Mouse (Mus musculus) thymus, adult 2 months (tissue): ENCODE measurements around the gene Rln1. TPM values are rescaled to one million over a fixed set of nuclear protein-coding genes. Genes with fewer than 3 reads are reported as not detected.

Experiments used
- DNase-seq: peaks from one replicate; pipeline ENCODE4 v3.0.0; 2021
- H3K27ac ChIP-seq: fragments of 200-500 bp; 2 replicates; pipeline ENCODE4 v1.5.1; 2012; ENCODE audit warnings: low read length, control low read depth; ENCODE audit not compliant: control insufficient read depth, insufficient read depth
- H3K27me3 ChIP-seq: fragments of 200-500 bp; 2 replicates; pipeline ENCODE4 v1.6.1; 2012; ENCODE audit warnings: mild to moderate bottlenecking, low read length, moderate library complexity, mixed read lengths; ENCODE audit not compliant: control insufficient read depth, insufficient read depth
- H3K36me3 ChIP-seq: fragments of 200-500 bp; 2 replicates; pipeline ENCODE4 v1.6.1; 2012; ENCODE audit warnings: mild to moderate bottlenecking, low read length, moderate library complexity; ENCODE audit not compliant: control insufficient read depth, insufficient read depth
- H3K4me1 ChIP-seq: fragments of 200-500 bp; replicated peaks from 2 replicates; pipeline ENCODE4 v1.6.1; 2012; ENCODE audit warnings: low read length; ENCODE audit not compliant: control insufficient read depth, insufficient read depth
- H3K4me3 ChIP-seq: fragments of 200-500 bp; 2 replicates; pipeline ENCODE4 v1.5.1; 2012; ENCODE audit warnings: mild to moderate bottlenecking, low read length, control low read depth, moderate library complexity; ENCODE audit not compliant: control insufficient read depth, insufficient read depth
- CTCF ChIP-seq: fragments of 200-500 bp; IDR thresholded peaks from 2 replicates; pipeline ENCODE4 v1.5.1; 2012; ENCODE audit warnings: mild to moderate bottlenecking, control low read depth, low read length, moderate library complexity, borderline replicate concordance; ENCODE audit not compliant: control insufficient read depth, poor library complexity, insufficient read depth; ENCODE audit errors: extremely low read depth
- POLR2A ChIP-seq: fragments of 200-500 bp; IDR thresholded peaks from 2 replicates; pipeline ENCODE4 v1.6.1; 2012; ENCODE audit warnings: mild to moderate bottlenecking, low read length, control low read depth, moderate library complexity; ENCODE audit not compliant: control insufficient read depth, poor library complexity, insufficient read depth; ENCODE audit errors: extremely low read depth
- WGBS: fragments of 180-500 bp; shearing (Covaris S2); methylation state at CpG from one replicate; pipeline ENCODE4 v1.1.7; 2018; 5-methylcytosine and 5-hydroxymethylcytosine counted together
- polyA plus RNA-seq: library from polyadenylated mRNA; depleted of rRNA; stranded (reverse); fragments of >200 nt; gene quantifications from 2 replicates; pipeline ENCODE4 v1.2.3, GENCODE M21; 2012; rRNA removed

Rln1 gene
- polyA plus RNA-seq, 1 experiment = 0.20 TPM

GRCm38 (mm10) chr19:29285451-29285869 is 49.0 kb downstream of the Rln1 start:
- Histone ChIP-seq H3K4me1 (no peaks in the 10 kb centered on the region), H3K27ac (no peak overlapping the region), H3K27me3 (no peaks in the 10 kb centered on the region), H3K36me3 (peaks cover 42% of the 10 kb centered on the region), H3K4me3 (no peak overlapping the region)
- DNase-seq = no peak
- 80% methylated on average over 7 of the region's 7 CpGs for WGBS
- TF ChIP-seq CTCF = no peak
- TF ChIP-seq POLR2A = no peak

Other genes starting within 250 kb of the Rln1 start
- gene Rcl1, start 233.3 kb downstream of the Rln1 start, polyA plus RNA-seq = 14.4 and 20.4 TPM in 2 replicates
- 14.8 and 16.1 TPM in 2 replicates for gene Jak2, start 82.8 kb downstream of the Rln1 start, polyA plus RNA-seq
- 9.6 and 9.8 TPM in 2 replicates for gene Insl6, start 9.3 kb downstream of the Rln1 start, polyA plus RNA-seq
- 116 and 144 TPM in 2 replicates for gene Plgrkt, start 32.7 kb upstream of the Rln1 start, polyA plus RNA-seq
- gene Cd274, start 32.8 kb upstream of the Rln1 start, polyA plus RNA-seq = 21.1 and 22.9 TPM in 2 replicates
- 4.0 and 4.7 TPM in 2 replicates for gene Pdcd1lg2, start 76.2 kb upstream of the Rln1 start, polyA plus RNA-seq
- gene Ric1, start 187.6 kb upstream of the Rln1 start, polyA plus RNA-seq = 19.4 and 21.1 TPM in 2 replicates